Mouse (Mus musculus) E14TG2a.4 (cell line): ENCODE data around the gene Ebf1.

Experiments used
- CTCF ChIP-seq: conservative IDR thresholded peaks from 2 replicates; pipeline ENCODE4 v1.5.1; 2014; ENCODE audit warnings: low read length
- NANOG ChIP-seq: IDR thresholded peaks from 2 replicates; pipeline ENCODE4 v1.6.1; 2014; ENCODE audit warnings: borderline replicate concordance, low read length, mixed read lengths
- POU5F1 ChIP-seq: IDR thresholded peaks from 2 replicates; pipeline ENCODE4 v1.6.1; 2014; ENCODE audit warnings: low read length, borderline replicate concordance

DNA sequence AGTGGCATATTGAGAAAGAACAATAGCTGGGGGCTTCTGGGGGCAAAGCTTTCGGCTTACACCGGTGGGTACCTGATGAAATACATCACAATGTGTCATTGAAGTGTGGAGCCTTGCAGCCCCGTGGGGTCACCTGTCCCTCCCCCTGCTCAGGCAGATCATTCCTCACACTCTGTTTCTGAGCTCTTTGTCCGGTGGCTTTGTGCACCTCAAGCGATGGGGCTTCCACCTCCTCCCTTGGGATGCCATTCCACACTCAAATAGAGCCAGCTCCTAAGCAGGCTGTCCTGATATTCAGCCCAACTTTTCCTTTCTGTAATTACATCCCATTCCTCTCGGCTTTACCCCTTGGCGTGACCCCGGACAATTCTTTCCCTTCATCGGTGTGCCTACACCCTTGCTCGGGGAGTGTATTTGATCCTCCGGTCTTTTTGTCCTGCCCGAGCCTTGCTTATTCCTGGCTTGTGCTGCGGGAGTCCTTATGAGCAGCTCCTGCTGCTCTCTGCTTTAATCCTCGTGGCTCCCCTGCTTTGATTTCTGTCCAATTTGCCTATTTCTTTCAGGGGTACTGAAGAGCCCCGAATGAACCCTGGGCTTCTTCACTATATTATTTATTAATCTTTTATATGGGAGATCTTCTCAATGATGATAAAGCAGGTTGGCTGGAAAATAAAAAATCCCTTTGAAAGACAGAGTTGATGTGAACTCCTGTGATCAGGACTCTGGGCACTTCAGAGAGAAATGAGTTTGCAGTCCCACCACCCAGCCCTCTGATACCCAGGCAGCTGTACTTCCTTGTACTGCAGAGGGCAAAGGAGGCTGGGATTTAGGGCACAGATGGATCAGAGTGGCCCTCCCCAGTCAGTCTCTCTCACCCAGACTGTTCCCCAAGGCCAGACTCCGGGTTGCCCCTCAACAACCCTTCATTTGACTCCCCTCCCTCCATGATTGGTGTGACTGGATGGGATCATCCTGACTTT lies 160.5 kb downstream of the Ebf1 start:
- TF ChIP-seq POU5F1: no peak
- no peak for TF ChIP-seq CTCF
- TF ChIP-seq NANOG: no peak
